Mouse (Mus musculus) lung, adult 2 months (tissue): Measurements from ENCODE around the gene Abcf1.

Experiments
- CTCF ChIP-seq: fragments of 200-500 bp; IDR thresholded peaks from 2 replicates; pipeline ENCODE4 v1.5.1; 2011; ENCODE audit warnings: mild to moderate bottlenecking, low read length, control low read depth; ENCODE audit not compliant: insufficient read depth
- POLR2A ChIP-seq: fragments of 200-500 bp; IDR thresholded peaks from 2 replicates; pipeline ENCODE4 v1.6.1; 2011; ENCODE audit warnings: low read depth, mild to moderate bottlenecking, control low read depth, low read length, borderline replicate concordance; ENCODE audit errors: extremely low read depth

GRCm38 (mm10) chr17:35918276-35919059 is 51.1 kb downstream of the Abcf1 start:
- TF ChIP-seq POLR2A (peak; percentile 52; the same call in 1 of the 2 replicates), CTCF (no peak)
